Mouse (Mus musculus) embryonic facial prominence, embryonic 11.5 days (tissue): ENCODE data around the gene Acod1. TPM values are rescaled to one million over a fixed set of nuclear protein-coding genes. Genes with fewer than 3 reads are reported as not detected.

Experiments used
- ATAC-seq: fragments of 200-750 bp; cut with Nextera tagmentation; replicated peaks from 2 replicates; pipeline ENCODE4 v1.8.0; 2017; ENCODE audit warnings: low read depth; ENCODE audit not compliant: insufficient number of reproducible peaks, low FRiP score, low TSS enrichment
- DNase-seq: peaks from one replicate; pipeline ENCODE4 v3.0.0-alpha.2; 2015; ENCODE audit warnings: low spot score
- H3K27ac ChIP-seq: fragments of 300-500 bp; sonication (generic); replicated peaks from 2 replicates; pipeline ENCODE4 v1.5.1; 2014; ENCODE audit warnings: mild to moderate bottlenecking, low read depth, low read length, control low read depth
- H3K27me3 ChIP-seq: fragments of 300-500 bp; sonication (generic); 2 replicates; pipeline ENCODE4 v1.6.1; 2014; ENCODE audit warnings: mild to moderate bottlenecking, low read length, moderate library complexity, mixed read lengths; ENCODE audit not compliant: control insufficient read depth, insufficient read depth
- H3K36me3 ChIP-seq: fragments of 300-500 bp; sonication (generic); replicated peaks from 2 replicates; pipeline ENCODE4 v1.6.1; 2014; ENCODE audit warnings: low read depth, mild to moderate bottlenecking, low read length, moderate library complexity, mixed read lengths; ENCODE audit not compliant: control insufficient read depth, insufficient read depth
- H3K4me1 ChIP-seq: fragments of 300-500 bp; sonication (generic); 2 replicates; pipeline ENCODE4 v1.6.1; 2014; ENCODE audit warnings: low read length, mixed read lengths; ENCODE audit not compliant: control insufficient read depth, insufficient read depth
- H3K4me2 ChIP-seq: fragments of 300-500 bp; sonication (generic); 2 replicates; pipeline ENCODE4 v1.6.1; 2014; ENCODE audit warnings: low read depth, mild to moderate bottlenecking, control low read depth, low read length, moderate library complexity
- H3K4me3 ChIP-seq: fragments of 300-500 bp; sonication (generic); 2 replicates; pipeline ENCODE4 v1.5.1; 2014; ENCODE audit warnings: low read depth, low read length, control low read depth
- H3K9ac ChIP-seq: fragments of 300-500 bp; sonication (generic); replicated peaks from 2 replicates; pipeline ENCODE4 v1.6.1; 2014; ENCODE audit warnings: mild to moderate bottlenecking, control low read depth, low read length
- H3K9me3 ChIP-seq: fragments of 300-500 bp; sonication (generic); replicated peaks from 2 replicates; pipeline ENCODE4 v1.6.1; 2016; ENCODE audit warnings: mild to moderate bottlenecking, low read length, inconsistent platforms, mixed read lengths; ENCODE audit not compliant: control insufficient read depth
- WGBS: fragments of 180-500 bp; shearing (Covaris S2); extraction: QIAGEN DNeasy Blood & Tissue Kit; methylation state at CpG from one replicate; pipeline ENCODE4 v1.1.7; 2014; 5-methylcytosine and 5-hydroxymethylcytosine counted together
- polyA plus RNA-seq: library from polyadenylated mRNA; unstranded; fragments of >200 nt; fragmentation: Nextera tagmentation; extraction: Ambion mirVana; gene quantifications from 2 replicates; pipeline ENCODE4 v1.2.1, GENCODE M21; 2014

Acod1 gene
- polyA plus RNA-seq, 1 experiment from 2014 or later: not detected

- no peak overlapping the region for H3K9ac ChIP-seq
- H3K9me3 ChIP-seq: no peaks in the 10 kb centered on the region
- no peak for ATAC-seq
- H3K4me2 ChIP-seq: no peak overlapping the region
- no peaks in the 10 kb centered on the region for H3K27me3 ChIP-seq
- DNase-seq: no peak
- no peaks in the 10 kb centered on the region for H3K4me1 ChIP-seq
- WGBS: 83% methylated on average over 9 of the region's 9 CpGs
- H3K4me3 ChIP-seq: no peak overlapping the region
- no peaks in the 10 kb centered on the region for H3K36me3 ChIP-seq
- H3K27ac ChIP-seq: no peak overlapping the region
Observed at GRCm38 (mm10) chr14:103034076-103034475, 12.7 kb upstream of the Acod1 start.

GRCm38 (mm10) chr14:103037016-103037415 lies 9.8 kb upstream of the Acod1 start:
- no peak overlapping the region for H3K27ac ChIP-seq
- 89% methylated on average over 3 of the region's 3 CpGs for WGBS
- no peaks in the 10 kb centered on the region for H3K27me3 ChIP-seq
- no peak overlapping the region for H3K9ac ChIP-seq
- no peaks in the 10 kb centered on the region for H3K36me3 ChIP-seq
- H3K4me1 ChIP-seq: no peaks in the 10 kb centered on the region
- H3K4me2 ChIP-seq: no peak overlapping the region
- DNase-seq (no peak), ATAC-seq (no peak)
- H3K9me3 ChIP-seq: no peaks in the 10 kb centered on the region
- H3K4me3 ChIP-seq: no peak overlapping the region

- DNase-seq (no peak), ATAC-seq (no peak)
- no peaks in the 10 kb centered on the region for H3K27me3 ChIP-seq
- no peak overlapping the region for H3K4me2 ChIP-seq
- WGBS: 88% methylated on average over 11 of the region's 11 CpGs
- no peak overlapping the region for H3K27ac ChIP-seq
- no peak overlapping the region for H3K4me3 ChIP-seq
- H3K36me3 ChIP-seq: no peaks in the 10 kb centered on the region
- no peak overlapping the region for H3K9ac ChIP-seq
- no peaks in the 10 kb centered on the region for H3K4me1 ChIP-seq
- H3K9me3 ChIP-seq: no peaks in the 10 kb centered on the region
Observed at GRCm38 (mm10) chr14:103048292-103049086, 1.7 kb downstream of the Acod1 start.

GRCm38 (mm10) chr14:103051159-103051769 lies 4.5 kb downstream of the Acod1 start:
- DNase-seq: peak; percentile 79
- H3K4me3 ChIP-seq: no peak overlapping the region
- no peaks in the 10 kb centered on the region for H3K27me3 ChIP-seq
- no peak overlapping the region for H3K4me2 ChIP-seq
- WGBS: 39% methylated on average over 8 of the region's 8 CpGs
- no peaks in the 10 kb centered on the region for H3K4me1 ChIP-seq
- no peak overlapping the region for H3K9ac ChIP-seq
- no peaks in the 10 kb centered on the region for H3K36me3 ChIP-seq
- no peaks in the 10 kb centered on the region for H3K9me3 ChIP-seq
- H3K27ac ChIP-seq: no peak overlapping the region
- peak; percentile 44; the same call in 1 of the 2 replicates for ATAC-seq

- Histone ChIP-seq H3K9me3 (no peaks in the 10 kb centered on the region), H3K9ac (no peak overlapping the region), H3K4me1 (no peaks in the 10 kb centered on the region), H3K27ac (no peak overlapping the region), H3K4me2 (no peak overlapping the region), H3K4me3 (no peak overlapping the region), H3K36me3 (no peaks in the 10 kb centered on the region), H3K27me3 (no peaks in the 10 kb centered on the region)
- ATAC-seq (no peak), DNase-seq (no peak)
- 85% methylated on average over 13 of the region's 13 CpGs for WGBS
Observed at GRCm38 (mm10) chr14:103054731-103055130, 8.0 kb downstream of the Acod1 start.

- Histone ChIP-seq H3K4me3 (no peak overlapping the region), H3K4me2 (no peak overlapping the region), H3K27me3 (no peaks in the 10 kb centered on the region), H3K9ac (no peak overlapping the region), H3K36me3 (no peaks in the 10 kb centered on the region), H3K9me3 (no peaks in the 10 kb centered on the region), H3K27ac (no peak overlapping the region), H3K4me1 (no peaks in the 10 kb centered on the region)
- ATAC-seq (no peak), DNase-seq (no peak)
- 90% methylated on average over 7 of the region's 7 CpGs for WGBS
Observed at GRCm38 (mm10) chr14:103056601-103057000, 9.8 kb downstream of the Acod1 start.

DNA sequence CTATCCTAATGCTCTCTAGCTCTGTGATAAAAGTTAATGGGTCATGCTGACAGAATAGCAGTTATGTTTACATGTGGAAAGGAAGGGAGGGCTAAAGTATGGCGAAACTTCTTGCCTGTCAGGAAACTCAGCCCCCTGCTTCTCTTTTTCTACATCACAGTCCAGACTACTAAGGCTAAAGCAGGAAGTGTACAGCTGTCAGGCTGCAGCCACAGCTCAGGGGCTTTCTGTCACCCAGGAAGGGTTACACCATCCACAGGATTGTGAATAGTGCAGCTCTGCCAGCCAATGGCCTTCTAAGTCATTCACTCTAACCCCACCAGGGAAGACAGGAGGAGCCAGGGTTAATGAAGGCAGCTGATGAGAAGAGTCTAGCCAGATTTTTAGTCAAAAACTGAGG lies 12.2 kb downstream of the Acod1 start:
- Histone ChIP-seq H3K9ac (no peak overlapping the region), H3K4me3 (no peak overlapping the region), H3K27me3 (no peaks in the 10 kb centered on the region), H3K4me2 (no peak overlapping the region), H3K27ac (no peak overlapping the region), H3K36me3 (no peaks in the 10 kb centered on the region), H3K9me3 (no peaks in the 10 kb centered on the region), H3K4me1 (no peaks in the 10 kb centered on the region)
- WGBS: 80% methylated on average over 1 of the region's 1 CpGs
- no peak for ATAC-seq
- DNase-seq: no peak

DNA sequence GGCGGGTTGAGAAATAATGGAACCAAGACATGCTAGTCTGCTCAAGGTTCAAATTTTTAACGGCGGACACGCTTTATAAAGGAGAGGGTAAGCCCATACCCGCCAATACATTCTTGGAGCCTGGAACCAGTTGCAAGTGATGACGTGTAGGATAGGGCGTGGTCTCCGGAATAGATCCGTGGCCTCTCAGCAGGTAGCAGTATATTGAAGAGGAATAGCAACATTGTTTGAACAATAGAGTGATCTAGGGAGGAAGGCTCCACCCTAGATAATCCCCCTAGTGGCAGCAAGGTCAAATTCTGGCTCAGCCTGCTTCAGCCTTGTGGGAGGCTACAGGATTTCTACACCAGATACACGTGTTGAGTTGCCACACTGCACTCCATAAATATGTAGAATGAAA lies 12.7 kb downstream of the Acod1 start:
- DNase-seq: no peak
- Histone ChIP-seq H3K36me3 (no peaks in the 10 kb centered on the region), H3K27ac (no peak overlapping the region), H3K4me2 (no peak overlapping the region), H3K4me3 (no peak overlapping the region), H3K9me3 (no peaks in the 10 kb centered on the region), H3K4me1 (no peaks in the 10 kb centered on the region), H3K9ac (no peak overlapping the region), H3K27me3 (no peaks in the 10 kb centered on the region)
- ATAC-seq: no peak
- WGBS: 89% methylated on average over 10 of the region's 10 CpGs
